Mouse (Mus musculus) thymus, adult 18-20 months (tissue): ENCODE results near the gene Dusp1.

ENCODE experiments used
- DNase-seq, 2 experiments: peaks; one replicate each; pipeline ENCODE4 v3.0.0; 2022; ENCODE audit warnings: mixed read lengths in 2 of 2

Gene Dusp1

DNA sequence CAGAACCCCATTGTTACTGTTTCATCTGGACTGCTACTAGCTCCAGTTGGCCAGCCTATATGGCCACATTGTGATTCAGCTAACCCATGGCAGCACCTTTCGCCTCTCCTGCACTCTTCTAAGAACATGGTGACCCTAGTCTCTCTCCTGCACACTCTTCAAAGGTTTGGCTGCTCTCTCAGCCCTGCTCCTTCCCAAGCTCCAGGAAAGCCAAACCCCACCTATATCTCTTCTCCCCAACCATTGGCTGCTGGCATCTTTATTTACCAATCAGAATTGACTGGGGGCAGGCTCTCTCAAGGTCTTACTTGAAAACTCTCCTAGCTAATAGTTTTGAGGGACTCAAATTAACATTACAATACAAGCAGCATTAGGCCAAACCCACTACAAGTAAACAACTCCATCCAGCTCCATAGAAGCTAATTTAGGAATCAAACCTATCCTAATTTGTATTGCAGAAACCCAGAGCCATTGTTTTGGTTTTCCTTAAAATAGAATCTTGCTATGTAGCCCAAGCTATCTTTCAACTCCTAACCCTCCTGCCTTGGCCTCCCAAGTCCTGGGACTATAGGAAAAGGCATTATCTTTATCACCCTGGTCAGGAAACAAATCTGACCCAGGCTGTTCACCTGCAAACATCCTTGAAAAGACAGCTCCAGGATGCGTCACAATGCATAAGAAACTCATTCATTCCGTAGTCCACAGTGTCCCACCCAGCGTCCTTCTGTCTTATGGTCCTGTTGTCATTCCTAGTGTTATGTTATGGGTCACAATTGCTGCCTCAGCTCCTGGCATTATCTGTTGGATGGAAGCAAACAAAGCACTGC is 67.1 kb downstream of the Dusp1 start:
- no peak for DNase-seq

DNA sequence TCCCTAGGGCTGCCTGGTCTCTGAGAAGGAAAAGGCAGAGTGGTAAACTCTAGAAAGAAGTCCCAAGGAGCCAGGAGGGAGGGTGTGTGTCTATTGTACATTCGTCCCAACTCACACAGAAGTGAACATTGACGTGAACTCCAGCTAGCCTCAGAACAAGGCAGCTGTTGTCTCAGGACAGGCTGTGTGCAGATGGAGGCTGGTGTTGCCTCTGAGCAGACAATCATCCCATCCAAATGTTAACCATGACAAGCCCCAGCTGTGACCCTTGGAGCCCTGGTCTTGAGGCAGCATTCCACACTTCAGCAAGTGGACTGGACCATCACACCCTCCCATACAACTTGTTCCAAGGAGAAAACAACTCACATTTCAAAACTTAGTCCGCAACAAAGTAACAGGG is 69.7 kb downstream of the Dusp1 start:
- DNase-seq: no peak

DNA sequence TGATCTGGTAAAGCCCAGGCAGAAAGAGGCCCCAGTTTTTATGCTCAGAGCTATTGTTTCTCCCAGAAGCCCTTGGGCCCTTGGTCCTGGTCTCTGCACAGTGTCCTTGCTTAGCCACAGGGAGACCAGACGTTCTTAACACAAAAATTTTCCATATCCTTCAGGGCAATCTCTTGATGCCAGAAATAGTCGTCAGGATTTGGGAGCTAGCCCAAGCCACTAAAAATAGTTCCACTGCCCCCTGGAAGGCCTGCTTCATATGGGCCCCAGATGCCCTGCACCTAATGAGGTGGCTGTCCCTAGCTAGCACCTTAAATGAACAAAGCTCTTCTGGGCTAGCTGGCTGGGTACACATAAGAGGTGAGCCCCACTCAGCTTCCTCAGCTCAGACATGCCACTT is 71.0 kb downstream of the Dusp1 start:
- no peak for DNase-seq

DNA sequence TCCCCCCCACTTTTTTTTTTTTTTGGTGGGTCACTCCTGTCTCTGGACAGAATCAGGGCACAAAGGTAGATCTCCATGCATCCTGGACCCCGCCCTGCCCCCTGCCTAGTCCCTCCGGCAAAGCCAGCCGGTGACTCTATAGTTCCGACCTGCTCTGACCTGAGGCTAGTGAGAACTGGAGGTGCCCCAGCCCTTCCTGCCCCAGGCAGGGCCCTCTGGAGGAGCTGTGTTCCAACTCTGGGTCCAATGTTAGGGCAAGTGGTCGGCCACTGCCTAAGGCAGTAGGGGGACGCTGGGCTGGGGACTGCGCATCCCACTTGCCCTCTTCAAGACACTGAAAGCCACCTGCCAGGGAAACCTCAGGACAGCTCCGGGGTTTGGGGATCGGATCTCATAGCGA is 71.9 kb downstream of the Dusp1 start:
- no peak for DNase-seq

DNA sequence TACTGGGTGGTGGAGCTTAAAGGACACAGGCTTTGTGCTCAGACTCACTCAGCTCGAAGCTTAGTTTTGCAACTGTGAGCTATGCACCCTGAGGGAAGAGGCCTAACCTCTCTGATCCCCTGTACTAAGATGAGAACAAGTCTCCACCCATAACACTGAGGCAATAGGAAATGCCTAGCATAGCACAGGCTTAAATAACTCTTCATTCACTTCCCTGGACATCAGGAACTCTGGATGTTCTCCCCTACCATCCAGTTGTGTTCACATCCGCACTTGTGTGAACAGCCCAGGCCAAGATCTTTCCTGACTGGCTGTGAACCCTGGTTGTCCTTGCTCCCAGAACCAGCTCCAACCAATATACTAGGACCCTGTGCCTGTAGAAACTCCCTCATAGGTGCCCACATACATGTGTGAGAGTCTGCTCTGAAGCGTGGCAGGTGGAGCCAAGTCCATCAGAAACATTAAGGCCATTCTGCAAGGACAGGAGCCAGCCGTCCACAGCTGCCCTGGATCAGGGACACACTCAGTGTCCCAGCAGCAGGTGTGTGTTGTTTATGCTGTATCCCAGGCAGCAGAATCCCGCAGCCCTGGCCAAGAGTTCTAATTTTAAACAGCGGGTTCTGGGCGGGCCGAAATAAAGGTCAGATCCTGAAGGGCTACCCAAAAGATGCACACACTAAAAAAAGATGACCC is 73.1 kb downstream of the Dusp1 start:
- no peak for DNase-seq

DNA sequence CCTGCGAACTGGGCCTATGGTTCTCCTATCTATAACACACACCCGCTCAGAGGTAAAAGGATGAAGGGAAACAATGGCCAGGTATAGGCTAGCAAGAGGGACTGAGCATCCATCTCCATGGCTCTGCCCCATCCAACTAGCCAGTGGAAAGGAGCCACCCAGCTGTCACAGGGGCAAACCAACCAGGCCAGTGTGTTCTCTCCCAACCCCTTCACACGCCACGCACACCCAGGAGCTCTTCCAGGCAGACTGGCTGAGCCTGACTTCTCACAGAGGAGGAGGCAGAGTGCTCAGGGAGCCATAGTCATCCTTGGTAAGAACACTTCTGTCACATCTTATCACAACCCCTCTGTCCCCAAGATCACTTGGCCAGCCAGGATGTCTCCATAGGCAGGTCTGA is 74.0 kb downstream of the Dusp1 start:
- DNase-seq: no peak

DNA sequence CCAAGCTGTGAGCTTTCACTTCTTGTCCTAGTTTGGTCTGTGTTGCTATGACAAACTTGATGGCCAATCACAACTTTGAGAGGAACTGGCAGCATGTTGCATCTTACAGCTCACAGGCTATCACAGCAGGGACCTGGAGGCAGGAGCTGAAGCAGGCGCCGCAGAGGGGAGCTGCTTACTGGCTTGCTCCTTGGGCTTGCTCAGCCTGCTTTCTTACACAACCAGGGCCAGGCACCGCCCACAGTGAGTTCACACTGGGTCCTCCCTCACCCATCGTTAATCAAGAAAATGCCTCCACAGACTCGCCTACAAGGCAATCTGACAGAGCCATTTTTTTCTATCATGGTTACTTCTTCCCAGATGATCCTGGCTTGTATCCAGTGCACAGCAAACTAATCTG is 74.7 kb downstream of the Dusp1 start:
- DNase-seq: no peak

DNA sequence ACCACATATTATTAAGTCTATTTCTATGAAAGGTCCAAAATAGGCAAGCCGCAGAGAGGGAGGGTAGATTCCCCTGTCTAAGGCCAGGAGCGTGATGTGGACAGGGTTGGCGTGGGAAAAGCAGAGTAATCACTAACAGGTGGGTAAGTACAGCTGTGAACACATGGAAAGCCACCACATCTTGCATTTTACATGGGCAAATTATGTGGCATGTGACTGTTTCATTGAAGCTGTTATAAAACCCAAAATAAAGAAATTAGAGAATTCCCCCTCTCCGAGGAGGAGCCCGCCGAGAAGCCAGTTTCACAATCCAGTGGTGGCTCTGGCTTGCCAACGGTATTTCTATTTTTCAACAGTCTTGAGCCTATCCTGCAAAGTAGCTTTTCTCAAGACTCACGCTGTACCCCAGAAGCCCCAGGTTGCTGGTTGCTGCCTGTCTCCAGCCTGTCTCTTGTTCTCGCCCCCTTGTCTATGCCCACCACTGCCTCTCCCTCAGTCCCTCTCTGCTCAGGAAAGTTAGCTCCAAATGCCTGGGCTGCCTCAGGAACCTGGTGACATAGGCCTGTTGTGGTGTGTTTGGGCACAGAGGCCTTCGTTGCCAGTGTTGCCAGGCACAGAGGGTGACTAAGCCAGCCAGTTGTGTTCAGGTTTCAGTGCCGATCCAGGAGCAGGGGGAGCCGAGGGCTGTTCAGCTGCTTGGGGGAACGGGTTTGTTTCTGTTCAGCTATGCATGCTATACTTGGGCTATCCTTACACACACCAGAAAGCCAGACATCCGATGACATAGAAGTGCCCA is 77.1 kb downstream of the Dusp1 start:
- no peak for DNase-seq

DNA sequence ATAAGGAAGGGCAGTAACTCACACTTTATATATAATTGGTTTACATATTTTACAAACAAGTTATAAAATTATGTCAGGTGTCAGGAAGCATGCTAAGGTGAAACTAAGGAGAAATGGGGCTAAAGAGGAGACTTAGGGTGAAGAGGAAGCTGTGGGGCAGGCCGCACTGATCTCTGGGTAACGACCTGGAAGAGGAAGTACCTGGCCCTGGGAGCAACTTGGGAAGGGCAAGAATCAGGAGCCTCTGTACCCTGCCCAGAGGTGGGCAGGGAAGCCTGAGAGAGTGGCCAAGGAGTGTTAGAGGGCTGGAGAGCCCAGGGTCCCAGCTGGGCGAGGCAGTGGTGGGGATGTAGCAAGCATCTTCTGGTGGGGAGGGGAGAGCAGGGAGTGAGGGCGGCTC is 81.0 kb downstream of the Dusp1 start:
- no peak for DNase-seq

DNA sequence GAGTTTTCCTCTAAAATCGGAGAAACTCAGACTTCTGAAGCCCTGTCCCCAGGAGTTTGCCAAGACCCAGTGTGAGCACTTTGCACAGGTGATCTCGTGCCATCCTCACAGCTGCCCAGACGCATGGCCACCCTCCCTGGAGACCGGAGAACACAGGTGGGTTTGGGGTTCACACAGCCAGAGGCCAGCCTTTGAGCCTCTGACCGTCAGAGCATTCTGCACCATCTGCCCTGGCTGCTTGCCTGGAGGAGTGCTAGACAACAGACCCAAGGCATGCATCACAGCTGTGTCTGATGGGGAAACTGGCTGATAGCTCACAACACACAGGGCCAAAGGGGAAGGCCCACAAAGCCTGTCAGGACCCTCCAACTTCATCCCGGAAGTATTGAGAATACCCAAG is 82.3 kb downstream of the Dusp1 start:
- DNase-seq: no peak

DNA sequence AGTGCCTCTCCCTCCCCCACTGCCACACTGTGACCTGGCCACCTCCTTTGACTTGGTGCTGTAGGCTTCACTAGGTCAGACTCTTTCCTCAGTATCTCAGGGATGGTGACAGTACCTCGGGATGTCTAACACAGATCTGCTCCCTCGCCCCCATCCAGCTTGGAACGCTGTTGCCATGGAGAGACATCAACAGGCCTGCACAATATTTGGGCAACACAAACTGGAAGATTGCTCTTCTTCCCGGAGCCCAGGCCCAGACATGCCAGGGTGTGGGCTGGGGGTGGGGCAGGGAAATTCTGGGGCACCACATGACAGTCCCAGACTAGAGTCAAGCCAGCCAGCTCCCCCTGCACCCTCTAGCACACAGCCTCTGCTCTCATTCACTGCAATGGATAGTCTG is 83.3 kb downstream of the Dusp1 start:
- no peak for DNase-seq

DNA sequence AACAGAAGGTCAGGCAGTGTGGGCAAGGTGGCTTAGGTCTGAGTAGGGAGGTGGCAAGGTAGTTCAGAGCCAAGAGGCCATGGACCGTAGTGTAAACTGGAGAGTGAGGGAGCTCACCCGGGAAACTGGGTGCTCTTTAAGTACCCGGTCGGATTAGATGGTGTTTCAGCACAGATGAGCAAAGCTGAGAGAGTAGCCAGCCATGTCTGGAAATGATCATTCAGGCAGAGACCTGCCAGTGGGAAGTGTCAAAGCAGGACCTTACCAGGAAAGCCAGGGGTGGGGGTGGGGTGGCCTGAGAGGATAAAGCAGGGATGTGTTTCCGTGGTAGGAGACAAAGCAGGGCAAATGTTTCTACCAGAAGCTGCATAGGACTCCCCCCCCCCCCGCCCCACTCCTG is 85.1 kb downstream of the Dusp1 start:
- DNase-seq: no peak

DNA sequence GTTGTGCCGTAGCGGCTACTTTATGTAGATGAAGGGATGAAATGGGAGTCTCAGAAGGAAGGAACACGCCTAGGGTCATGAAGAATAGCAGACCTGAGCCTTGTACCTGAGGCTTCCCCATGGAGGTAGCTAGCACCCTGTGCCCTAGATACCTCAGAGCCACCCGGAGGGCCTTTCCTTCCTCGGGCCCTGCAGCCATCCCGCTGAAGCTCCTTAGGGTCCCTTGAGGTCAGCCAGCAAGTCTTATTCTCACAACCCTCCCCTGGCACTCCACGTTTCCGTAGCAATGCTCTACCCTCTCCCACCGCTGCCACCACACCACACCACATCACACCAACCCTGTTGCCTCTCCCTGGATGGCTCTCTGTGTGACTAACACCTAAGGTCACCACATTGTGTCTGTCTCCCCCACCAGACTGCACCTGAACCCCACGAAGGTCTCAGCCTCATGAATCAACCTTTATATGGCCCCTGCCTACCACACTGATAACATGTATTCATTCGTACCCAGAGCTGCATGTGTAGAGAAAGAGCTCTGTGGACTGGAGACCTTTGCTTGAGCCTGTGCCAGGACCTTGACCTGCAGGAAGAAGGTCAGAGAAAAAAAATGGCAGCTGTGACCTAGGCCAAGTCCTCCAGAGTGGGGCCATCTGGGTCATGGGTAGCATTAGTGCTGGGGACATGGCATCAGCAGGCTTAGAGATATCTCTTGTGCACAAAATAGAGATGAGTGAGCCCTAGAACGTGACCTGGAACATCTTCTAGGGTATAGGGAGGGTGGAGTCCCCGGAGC is 93.6 kb downstream of the Dusp1 start:
- no peak for DNase-seq

DNA sequence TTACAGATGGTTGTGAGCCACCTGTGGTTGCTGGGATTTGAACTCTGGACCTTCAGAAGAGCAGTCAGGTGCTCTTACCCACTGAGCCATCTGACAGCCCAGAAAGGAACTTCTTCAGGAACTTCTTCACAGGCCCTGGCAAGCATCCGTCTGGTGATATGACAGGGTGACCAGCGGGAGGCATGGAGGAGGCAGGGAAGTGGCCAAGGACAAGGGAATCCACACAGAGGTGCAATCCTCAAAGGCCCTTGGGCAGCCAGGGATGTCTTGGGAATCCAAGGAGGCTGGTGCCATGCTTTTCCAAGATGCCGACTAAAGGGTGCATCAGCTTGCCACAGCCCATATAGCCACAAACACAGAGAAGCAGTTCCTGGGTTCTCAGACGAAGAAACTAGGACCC is 94.3 kb downstream of the Dusp1 start:
- DNase-seq: no peak

DNA sequence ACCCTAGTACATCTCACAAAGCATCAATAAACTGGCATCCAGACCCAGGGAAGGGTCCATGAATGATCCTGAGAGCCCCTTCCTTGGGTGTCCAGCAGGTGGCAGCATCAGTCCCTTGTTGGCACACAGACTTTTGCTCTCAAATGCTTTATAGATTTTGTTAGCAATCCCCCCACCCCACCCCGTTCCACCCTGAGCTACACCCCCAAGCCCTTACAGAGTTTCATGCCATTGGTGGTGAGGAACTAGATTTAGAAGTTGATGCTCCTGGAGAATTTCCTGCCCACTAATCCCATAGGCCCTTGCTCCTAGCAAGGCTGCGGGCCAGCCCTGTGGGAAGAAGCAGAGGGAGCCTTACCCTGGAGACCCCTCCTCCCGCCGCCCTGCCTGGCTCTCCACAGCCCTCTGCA is 95.2 kb downstream of the Dusp1 start:
- peak; percentile 36 to 40 for DNase-seq

DNA sequence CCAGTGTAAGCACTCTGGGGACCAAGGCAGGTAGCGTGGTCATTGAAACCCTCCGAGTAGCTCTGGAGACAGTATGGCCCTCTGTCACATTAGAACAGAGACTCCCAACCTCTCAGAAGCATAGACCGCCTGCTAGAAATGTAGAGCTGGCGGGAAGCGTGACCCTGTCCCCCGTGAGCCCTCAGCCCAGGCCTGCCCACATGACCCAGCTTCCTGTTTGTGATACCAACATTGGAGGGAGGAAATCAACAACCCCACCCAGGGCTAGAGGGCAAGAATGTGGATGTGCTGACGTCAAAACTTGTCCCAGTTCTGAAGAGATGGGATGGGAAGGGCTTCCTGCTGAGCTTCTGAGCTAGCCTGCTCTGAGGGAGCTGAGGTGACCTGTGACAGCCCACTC is 97.0 kb downstream of the Dusp1 start:
- DNase-seq: no peak

DNA sequence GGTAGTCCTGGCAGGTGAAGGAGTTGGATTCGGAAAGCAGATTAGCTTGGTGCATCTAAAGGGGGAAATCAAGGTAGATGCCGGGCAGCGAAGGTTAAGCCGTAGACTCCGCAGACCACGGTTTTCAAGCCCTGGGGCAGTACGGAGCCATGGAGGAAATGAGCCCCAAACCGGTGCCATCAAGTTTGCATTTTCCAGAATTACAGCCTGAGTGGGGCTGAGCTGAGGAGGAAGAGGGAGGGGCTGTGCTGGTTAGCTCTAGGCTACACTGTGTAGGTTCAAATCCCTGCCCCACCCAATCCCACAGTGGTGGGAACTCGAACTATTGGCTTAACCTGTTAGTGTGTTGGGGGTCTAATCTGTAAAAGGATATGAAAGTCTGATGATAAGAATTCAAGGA is 97.4 kb downstream of the Dusp1 start:
- DNase-seq: no peak

DNA sequence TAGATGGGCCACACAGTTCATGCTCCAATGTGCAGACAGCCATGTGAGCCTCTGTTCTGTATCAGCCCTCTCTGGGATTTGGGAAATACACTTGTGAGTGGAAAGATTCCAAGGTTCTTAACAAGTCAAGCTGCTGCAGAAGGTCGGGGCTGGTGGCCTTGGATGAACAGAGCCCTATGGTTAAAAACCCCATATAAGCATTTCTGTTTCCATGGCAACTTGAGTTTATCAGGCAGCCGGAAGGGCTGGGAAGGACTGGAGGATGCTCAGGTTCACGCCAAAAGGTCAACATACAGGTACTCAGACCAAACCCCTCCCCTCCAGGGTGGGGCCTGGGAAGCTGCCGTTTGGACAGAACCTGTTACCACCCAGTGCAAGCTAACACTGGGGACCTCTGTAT is 97.9 kb downstream of the Dusp1 start:
- no peak for DNase-seq

DNA sequence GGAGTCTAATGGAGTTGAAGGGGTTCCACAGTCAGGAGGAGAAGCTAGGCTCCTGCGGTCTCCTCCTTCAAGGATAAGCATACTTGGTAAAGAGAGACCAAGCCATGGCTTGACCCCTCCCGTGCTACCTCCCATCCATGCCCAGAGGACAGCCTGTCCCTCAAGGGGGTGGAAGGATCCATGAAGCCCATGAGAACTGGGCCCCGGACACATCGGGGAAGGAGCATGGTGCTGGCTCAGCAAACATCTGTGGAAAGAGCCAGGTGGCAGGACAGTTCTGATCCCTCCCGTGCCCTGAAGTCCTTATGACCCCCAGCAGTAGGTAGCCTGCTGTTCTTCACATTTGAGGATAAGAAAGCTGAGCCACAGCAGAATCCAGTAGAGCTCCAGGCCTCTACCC is 98.5 kb downstream of the Dusp1 start:
- no peak for DNase-seq

DNA sequence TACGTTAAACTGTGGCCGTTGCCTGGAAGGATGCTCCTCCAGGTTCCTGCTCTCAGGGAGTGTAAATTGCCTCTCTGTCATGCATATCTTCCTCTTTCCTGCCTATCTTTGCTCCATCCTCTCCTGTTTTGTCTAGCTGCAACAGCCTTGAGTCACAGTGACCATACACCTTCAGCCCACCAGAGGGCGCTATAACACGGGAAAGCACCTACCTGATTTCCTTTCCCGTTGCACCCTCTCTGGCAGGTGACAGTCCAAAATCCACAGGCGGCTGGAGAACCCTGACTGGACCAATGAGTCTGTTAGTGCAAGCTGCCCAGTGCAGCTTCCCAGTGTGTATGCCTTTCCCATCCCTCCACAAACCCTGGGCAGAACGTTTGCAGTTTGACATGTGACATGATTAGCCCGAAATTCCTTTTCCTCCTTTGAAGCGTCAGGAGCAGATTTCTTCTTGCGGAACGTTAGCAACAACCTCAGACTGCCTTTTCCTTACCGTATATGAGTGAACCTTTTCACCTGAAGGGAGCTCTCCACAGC is 99.2 kb downstream of the Dusp1 start:
- peak; percentile 22 to 37 for DNase-seq

DNA sequence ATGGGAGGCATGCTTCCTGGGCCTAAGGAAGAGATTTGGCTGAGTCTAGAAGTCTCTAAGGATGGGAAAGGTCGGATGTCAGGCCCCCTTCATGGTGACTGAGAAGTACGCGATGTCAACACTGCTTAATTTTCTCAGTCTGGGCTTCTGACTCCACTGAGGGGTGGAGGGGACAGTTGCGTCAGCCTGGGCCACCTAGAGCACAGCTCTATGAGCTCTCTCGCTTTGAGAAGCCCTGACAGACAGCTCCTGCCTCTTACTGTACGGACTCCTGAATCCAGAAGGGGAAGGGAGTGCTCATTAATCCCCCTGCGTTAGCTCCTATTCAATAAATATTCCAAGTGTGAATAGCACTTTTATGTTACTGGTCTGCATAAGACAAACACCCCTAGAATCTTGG is 103.9 kb downstream of the Dusp1 start:
- no peak for DNase-seq

DNA sequence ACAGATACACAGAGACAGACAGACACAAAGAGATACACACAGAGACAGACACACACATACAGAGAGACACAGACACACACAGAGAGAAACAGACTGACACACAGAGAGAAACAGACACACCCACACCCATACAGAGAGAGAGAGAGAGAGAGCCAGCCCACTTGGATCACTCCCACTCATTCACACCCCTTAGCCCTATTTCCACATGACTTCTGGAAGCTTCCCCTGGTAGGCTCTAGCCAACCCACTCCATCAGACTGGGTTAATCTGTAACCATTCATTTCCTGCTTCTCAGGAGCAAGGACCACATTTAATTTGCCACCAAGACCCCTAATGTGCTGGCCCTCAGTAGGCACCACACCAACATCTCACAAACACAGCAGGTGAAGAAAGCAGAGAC is 104.4 kb downstream of the Dusp1 start:
- no peak for DNase-seq
